Mouse (Mus musculus) E14TG2a.4 (cell line): ENCODE results near the gene Ube2j1.

Experiments
- CTCF ChIP-seq: conservative IDR thresholded peaks from 2 replicates; pipeline ENCODE4 v1.5.1; 2014; ENCODE audit warnings: low read length
- NANOG ChIP-seq: IDR thresholded peaks from 2 replicates; pipeline ENCODE4 v1.6.1; 2014; ENCODE audit warnings: borderline replicate concordance, low read length, mixed read lengths

DNA sequence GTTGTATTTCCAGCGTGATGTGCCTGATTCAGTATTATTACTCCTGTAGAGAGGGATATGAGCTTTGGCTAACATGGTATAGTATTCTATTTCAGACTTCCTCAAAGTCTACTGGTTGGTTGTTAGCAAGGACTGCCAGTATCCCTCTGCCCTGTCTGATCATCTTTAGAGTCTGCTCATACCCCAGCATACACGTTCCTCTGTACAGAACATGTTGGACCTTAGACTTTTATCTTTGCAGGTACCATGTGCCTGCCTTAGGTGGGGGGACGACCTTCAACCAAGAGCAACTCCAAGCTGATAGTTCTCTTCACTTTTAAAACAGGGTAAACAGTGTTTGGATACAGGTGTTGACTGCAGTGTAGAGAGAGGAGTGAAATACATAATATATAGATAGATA lies 29.1 kb upstream of the Ube2j1 start:
- TF ChIP-seq CTCF (no peak), NANOG (no peak)
